Mouse (Mus musculus): Measurements from ENCODE around the gene Rab11fip3. TPM values are rescaled to one million over a fixed set of nuclear protein-coding genes. Genes with fewer than 3 reads are reported as not detected.

Rab11fip3 gene
- polyA plus RNA-seq, 1 experiment from 2014 or later = 30.4 TPM

DNA sequence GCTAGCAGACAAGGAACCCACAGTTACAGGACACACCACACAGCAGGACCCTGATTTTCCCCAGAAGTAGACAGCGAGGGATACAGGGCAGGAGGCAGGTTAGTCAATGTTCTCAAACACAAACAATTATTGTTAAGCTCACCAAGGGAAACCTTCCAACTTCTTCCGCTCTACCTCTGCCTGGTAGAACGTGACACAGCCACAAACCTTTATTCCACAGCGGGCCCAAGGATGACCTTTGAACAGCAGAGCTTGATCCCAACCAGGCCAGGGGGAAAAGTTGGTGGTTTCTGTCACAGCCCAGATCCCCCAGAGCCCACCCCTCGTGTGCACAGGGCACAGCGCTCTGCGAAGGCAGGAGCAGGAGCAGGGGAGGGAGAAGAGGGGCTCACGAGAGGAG lies 45.4 kb downstream of the Rab11fip3 start:
- no peak overlapping the region for H3K4me2 ChIP-seq (replicated peaks)
- H3K36me3 ChIP-seq = peaks cover 24% of the 10 kb centered on the region; the same call in 1 of the 2 replicates
- no peak overlapping the region for H3K4me3 ChIP-seq
- no peak for ATAC-seq (ENCODE audit: insufficient number of reproducible peaks, insufficient read depth, low FRiP score, low TSS enrichment)
- no peak overlapping the region for H3K27ac ChIP-seq
- H3K9me3 ChIP-seq = no peaks in the 10 kb centered on the region
- H3K4me1 ChIP-seq = no peaks in the 10 kb centered on the region
- H3K9ac ChIP-seq = no peak overlapping the region
- no peaks in the 10 kb centered on the region for H3K27me3 ChIP-seq
- WGBS = 93% methylated on average over 8 of the region's 8 CpGs

DNA sequence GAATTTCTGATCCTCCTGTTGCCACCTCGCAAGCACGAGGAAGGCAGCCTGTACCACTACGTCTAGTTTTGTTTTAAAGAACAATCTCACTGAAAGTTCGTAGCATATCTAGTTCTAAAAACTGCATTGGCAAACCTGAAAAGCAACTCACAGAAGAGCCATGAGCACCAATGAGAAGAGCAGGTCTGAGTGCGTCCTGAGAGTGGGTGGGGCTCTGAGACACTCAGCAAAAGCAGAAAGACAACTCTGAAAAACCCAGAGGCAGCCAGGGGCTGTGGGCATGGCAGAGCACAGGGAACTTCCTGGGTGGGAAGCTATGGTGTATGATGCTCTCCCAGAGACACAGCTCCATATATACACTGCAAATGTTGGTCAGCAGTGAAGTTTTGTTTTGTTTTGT lies 46.2 kb downstream of the Rab11fip3 start:
- no peak for ATAC-seq (ENCODE audit: insufficient number of reproducible peaks, insufficient read depth, low FRiP score, low TSS enrichment)
- Histone ChIP-seq H3K27ac (no peak overlapping the region), H3K27me3 (no peaks in the 10 kb centered on the region), H3K36me3 (peaks cover 27% of the 10 kb centered on the region; the same call in 1 of the 2 replicates), H3K9me3 (no peaks in the 10 kb centered on the region), H3K4me2 (replicated peaks) (no peak overlapping the region), H3K4me3 (no peak overlapping the region), H3K4me1 (no peaks in the 10 kb centered on the region), H3K9ac (no peak overlapping the region)
- 92% methylated on average over 5 of the region's 5 CpGs for WGBS

DNA sequence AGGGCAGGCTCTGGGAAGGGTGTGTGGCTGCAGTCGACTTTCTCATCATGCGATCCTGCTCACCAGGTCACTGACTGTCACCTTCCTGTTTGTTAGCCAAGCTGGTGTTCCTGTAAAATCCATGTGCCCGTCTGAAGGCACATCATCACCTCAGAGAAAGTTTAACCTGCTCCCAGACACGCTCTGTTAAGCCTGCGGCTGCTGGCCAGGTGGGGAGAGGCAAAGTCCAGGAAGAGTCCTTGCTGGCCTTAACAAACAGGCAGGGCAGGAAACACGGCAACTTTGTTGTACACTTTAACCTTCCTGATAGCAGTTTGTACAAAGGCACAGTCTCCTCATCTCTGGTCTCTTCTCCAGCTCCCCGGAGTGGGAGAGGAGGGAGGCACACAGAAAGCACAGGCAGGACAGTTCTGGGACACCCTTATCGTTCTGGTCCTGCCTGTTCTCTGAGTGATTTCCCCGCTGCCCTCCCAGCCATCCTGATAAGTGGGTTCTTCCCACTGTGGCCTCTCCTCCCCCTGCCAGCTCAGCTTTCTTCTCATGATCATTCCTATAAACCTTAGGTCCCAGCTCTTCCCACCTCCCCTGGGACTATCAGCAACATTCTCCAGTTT lies 47.5 kb downstream of the Rab11fip3 start:
- H3K27me3 ChIP-seq = no peaks in the 10 kb centered on the region
- no peak overlapping the region for H3K4me3 ChIP-seq
- no peak overlapping the region for H3K27ac ChIP-seq
- no peak overlapping the region for H3K4me2 ChIP-seq (replicated peaks)
- H3K4me1 ChIP-seq = no peaks in the 10 kb centered on the region
- no peak for ATAC-seq (ENCODE audit: insufficient number of reproducible peaks, insufficient read depth, low FRiP score, low TSS enrichment)
- H3K9ac ChIP-seq = no peak overlapping the region
- H3K9me3 ChIP-seq = no peaks in the 10 kb centered on the region
- WGBS = 79% methylated on average over 9 of the region's 9 CpGs
- H3K36me3 ChIP-seq = peaks cover 31% of the 10 kb centered on the region; the same call in 1 of the 2 replicates

DNA sequence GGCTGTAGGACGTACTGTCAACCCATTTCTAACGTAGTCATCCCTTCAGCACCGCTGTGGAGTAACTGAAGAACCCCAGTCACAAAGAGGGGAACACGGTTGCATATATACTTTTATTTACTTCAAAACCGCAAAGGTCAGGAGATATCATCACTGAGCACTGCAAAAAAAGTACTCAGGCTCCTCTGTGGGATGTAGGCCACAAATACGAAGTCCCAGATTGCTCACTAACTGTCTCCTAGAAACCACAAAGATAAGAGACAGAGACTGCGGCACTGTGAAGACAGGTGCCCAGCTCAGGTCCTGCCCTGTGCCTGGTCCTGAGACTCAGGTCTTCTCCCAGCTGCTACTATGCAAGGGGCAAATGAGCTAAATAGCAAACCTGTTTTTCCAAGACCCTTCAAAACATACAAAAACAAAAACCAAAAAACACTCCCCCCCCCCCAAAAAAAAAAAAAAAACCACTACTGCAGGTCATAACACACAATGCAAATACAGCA lies 48.5 kb downstream of the Rab11fip3 start:
- ATAC-seq (ENCODE audit: insufficient number of reproducible peaks, insufficient read depth, low FRiP score, low TSS enrichment) = no peak
- peaks cover 30% of the 10 kb centered on the region for H3K36me3 ChIP-seq
- WGBS = 90% methylated on average over 7 of the region's 7 CpGs
- no peak overlapping the region for H3K9ac ChIP-seq
- no peaks in the 10 kb centered on the region for H3K27me3 ChIP-seq
- H3K4me1 ChIP-seq = no peaks in the 10 kb centered on the region
- no peak overlapping the region for H3K4me2 ChIP-seq (replicated peaks)
- no peak overlapping the region for H3K4me3 ChIP-seq
- H3K9me3 ChIP-seq = no peaks in the 10 kb centered on the region
- no peak overlapping the region for H3K27ac ChIP-seq

DNA sequence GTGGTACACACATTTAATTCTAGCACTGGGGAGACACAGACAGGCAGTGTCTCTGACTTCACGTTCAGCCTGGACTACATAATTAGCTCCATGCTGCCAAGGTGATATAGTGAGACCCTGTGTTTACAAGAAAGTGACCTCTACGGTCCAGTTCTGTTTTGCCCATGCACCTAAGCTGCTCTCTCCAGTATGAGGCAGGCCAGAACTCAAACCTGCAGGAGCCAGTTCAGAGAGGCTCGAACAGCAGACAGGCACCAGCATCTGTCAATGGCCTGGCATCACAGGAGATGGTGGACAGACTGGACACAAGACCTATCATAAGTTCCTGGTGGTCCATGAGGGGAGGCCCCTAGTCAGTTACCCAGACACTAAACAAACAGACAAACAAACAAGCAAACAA lies 51.0 kb downstream of the Rab11fip3 start:
- peaks cover 38% of the 10 kb centered on the region for H3K36me3 ChIP-seq

DNA sequence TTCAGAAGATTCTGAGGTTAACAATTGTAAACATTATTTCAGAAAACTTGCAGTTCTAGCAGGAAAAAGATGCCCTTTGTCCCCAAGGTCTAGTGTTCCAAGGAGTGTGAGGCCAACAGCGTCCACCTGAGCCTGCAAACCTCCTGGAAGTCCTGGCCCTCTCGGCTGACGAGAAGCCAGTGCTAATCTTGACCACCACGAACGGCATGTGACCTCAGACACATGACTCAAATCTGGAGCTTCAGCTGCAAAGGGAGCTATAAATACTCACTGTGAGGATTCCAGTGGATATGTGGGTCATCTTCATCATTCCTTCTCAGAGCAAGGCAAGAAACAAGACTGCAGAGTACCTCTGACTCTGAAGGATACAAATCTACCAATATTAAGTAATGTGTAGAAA lies 51.4 kb downstream of the Rab11fip3 start:
- no peak for ATAC-seq (ENCODE audit: insufficient number of reproducible peaks, insufficient read depth, low FRiP score, low TSS enrichment)

More for the DNA sequence above, 51.0 kb downstream of the Rab11fip3 start:
- no peak overlapping the region for H3K9ac ChIP-seq
- H3K4me2 ChIP-seq (replicated peaks) = no peak overlapping the region
- H3K27me3 ChIP-seq = no peaks in the 10 kb centered on the region
- ATAC-seq (ENCODE audit: insufficient number of reproducible peaks, insufficient read depth, low FRiP score, low TSS enrichment) = no peak
- H3K4me1 ChIP-seq = no peaks in the 10 kb centered on the region
- no peak overlapping the region for H3K4me3 ChIP-seq
- no peaks in the 10 kb centered on the region for H3K9me3 ChIP-seq
- 66% methylated on average over 3 of the region's 3 CpGs for WGBS
- no peak overlapping the region for H3K27ac ChIP-seq

DNA sequence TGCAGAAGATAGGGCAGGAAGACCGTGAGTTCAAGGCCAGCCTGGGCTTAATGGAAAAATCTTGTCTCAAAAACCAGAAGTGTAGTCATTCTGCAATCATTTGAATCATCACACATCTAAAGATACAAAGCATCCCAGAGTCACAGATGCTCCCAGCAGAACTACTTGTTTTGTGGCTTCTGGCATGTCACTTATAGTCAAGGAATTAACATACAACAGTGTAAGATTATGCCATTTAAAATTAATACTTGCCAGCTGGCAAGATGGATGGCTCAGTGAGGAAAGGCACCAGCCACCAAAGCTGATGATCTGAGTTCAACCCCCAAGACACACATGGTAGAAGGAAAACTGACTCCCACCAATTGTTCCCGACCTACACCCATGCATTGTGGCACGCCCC lies 52.3 kb downstream of the Rab11fip3 start:
- ATAC-seq (ENCODE audit: insufficient number of reproducible peaks, insufficient read depth, low FRiP score, low TSS enrichment) = no peak
- Histone ChIP-seq H3K9ac (no peak overlapping the region), H3K4me3 (no peak overlapping the region), H3K27ac (no peak overlapping the region), H3K4me2 (replicated peaks) (no peak overlapping the region), H3K27me3 (no peaks in the 10 kb centered on the region), H3K4me1 (no peaks in the 10 kb centered on the region), H3K9me3 (no peaks in the 10 kb centered on the region), H3K36me3 (peaks cover 43% of the 10 kb centered on the region)
- 86% methylated on average over 3 of the region's 3 CpGs for WGBS

More for the DNA sequence above, 51.4 kb downstream of the Rab11fip3 start:
- no peaks in the 10 kb centered on the region for H3K9me3 ChIP-seq
- WGBS = 78% methylated on average over 5 of the region's 5 CpGs
- no peak overlapping the region for H3K4me3 ChIP-seq
- H3K4me1 ChIP-seq = no peaks in the 10 kb centered on the region
- H3K4me2 ChIP-seq (replicated peaks) = no peak overlapping the region
- H3K36me3 ChIP-seq = peaks cover 40% of the 10 kb centered on the region
- no peak overlapping the region for H3K27ac ChIP-seq
- H3K9ac ChIP-seq = no peak overlapping the region
- H3K27me3 ChIP-seq = no peaks in the 10 kb centered on the region

DNA sequence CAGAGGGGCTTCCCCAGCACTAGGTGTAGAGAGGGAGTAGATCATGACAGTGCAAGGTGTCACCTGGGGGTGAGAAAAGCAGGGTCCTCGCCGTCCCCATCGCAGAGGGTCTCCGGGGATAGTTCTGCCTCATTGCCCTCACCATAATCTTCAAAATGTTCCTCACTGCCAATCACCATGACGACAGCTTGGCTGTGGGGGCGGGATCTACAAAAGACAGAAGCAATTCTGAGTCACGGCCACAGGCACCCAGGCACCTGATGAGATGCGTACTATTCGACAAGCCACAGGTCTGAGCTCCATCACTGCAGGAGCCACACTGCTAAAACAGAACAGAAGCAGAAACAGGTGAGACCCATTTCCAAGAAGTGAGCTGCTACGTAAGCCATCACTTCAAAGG lies 55.6 kb downstream of the Rab11fip3 start:
- Histone ChIP-seq H3K27ac (no peak overlapping the region), H3K9me3 (no peaks in the 10 kb centered on the region), H3K4me2 (replicated peaks) (no peak overlapping the region), H3K4me1 (no peaks in the 10 kb centered on the region), H3K4me3 (no peak overlapping the region), H3K27me3 (no peaks in the 10 kb centered on the region), H3K9ac (no peak overlapping the region), H3K36me3 (peaks cover 45% of the 10 kb centered on the region)
- no peak for ATAC-seq (ENCODE audit: insufficient number of reproducible peaks, insufficient read depth, low FRiP score, low TSS enrichment)
- WGBS = 85% methylated on average over 10 of the region's 10 CpGs

DNA sequence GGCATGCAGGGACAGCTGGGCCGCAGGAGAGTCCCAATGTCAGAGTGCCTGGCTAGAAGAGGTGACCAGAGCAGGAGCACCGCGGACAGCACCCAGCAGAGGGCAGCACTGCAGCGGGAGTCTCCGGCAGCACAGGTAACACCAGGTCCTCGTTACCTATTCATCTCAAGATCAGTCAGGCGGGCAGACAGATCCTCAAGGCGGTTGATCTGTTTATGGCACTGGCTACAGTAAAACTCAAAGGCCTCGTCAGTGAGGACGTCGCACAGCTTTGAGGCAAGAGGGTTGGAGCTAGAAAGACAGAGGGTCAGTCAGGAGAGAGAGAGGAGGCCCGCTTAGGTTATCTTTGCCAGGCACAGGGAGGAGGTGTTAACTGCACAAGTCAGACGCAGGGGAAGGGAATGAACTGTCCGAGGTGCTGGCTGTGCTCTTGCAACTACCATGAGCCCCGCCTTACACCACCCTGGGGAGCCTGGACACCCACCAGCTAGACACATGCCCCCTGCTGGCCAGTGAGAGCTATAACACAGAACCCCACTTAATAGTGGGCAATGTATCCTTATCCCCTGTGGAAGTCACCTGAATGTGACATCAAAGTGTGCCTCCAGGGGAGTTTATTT lies 57.4 kb downstream of the Rab11fip3 start:
- H3K4me2 ChIP-seq (replicated peaks) = no peak overlapping the region
- no peak overlapping the region for H3K9ac ChIP-seq
- H3K9me3 ChIP-seq = no peaks in the 10 kb centered on the region
- H3K36me3 ChIP-seq = peaks cover 53% of the 10 kb centered on the region
- 12% methylated on average over 15 of the region's 15 CpGs for WGBS
- no peaks in the 10 kb centered on the region for H3K27me3 ChIP-seq
- no peak overlapping the region for H3K27ac ChIP-seq
- no peaks in the 10 kb centered on the region for H3K4me1 ChIP-seq
- no peak for ATAC-seq (ENCODE audit: insufficient number of reproducible peaks, insufficient read depth, low FRiP score, low TSS enrichment)
- H3K4me3 ChIP-seq = no peak overlapping the region

DNA sequence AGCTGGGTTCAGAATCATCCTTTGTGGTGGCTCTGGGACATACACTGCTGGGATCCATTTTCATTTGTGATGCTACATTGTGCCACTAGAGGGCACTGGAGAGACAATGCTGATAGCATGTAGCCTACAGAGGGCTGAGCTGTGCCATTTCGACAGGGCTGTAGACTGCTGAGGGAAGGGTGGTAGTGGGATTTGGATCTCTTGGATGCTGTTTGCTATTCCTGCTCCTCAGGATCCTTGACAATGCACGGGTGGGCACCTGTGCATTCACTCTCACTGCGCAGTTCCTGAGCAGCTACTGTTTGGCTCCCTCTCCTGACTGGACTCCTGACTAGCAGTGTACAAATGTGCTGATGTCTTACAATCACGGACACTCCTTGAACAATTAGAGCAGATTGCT lies 59.8 kb downstream of the Rab11fip3 start:
- no peak overlapping the region for H3K4me2 ChIP-seq (replicated peaks)
- H3K9me3 ChIP-seq = no peaks in the 10 kb centered on the region
- H3K36me3 ChIP-seq = peaks cover 58% of the 10 kb centered on the region
- no peak overlapping the region for H3K27ac ChIP-seq
- H3K4me3 ChIP-seq = no peak overlapping the region
- H3K4me1 ChIP-seq = no peaks in the 10 kb centered on the region
- H3K27me3 ChIP-seq = no peaks in the 10 kb centered on the region
- no peak overlapping the region for H3K9ac ChIP-seq
- ATAC-seq (ENCODE audit: insufficient number of reproducible peaks, insufficient read depth, low FRiP score, low TSS enrichment) = 0 out of 2 replicates have a peak, but pooled peaks have one; percentile 49
- 34% methylated on average over 4 of the region's 4 CpGs for WGBS

DNA sequence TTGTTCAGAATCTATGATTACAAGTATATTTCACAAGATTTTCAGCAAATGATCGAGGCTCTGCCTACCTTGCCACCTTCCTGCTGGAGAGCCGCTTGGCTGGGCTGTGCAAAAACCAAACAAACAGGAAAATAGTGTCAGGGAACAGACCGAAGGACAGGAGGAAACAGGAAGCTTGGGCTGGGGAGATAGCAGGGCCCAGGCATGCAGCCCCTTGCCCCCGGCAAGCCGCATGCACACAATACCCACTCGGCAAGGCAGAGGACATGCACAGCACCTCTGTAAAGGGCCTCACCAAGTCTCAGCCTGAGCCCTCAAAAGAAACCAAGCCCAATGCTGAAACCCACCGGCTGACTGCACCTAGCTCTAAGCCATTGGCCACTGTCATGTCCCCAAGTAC lies 60.6 kb downstream of the Rab11fip3 start:
- no peak overlapping the region for H3K4me2 ChIP-seq (replicated peaks)
- no peak for ATAC-seq (ENCODE audit: insufficient number of reproducible peaks, insufficient read depth, low FRiP score, low TSS enrichment)
- no peaks in the 10 kb centered on the region for H3K4me1 ChIP-seq
- H3K27me3 ChIP-seq = no peaks in the 10 kb centered on the region
- WGBS = 87% methylated on average over 7 of the region's 7 CpGs
- no peak overlapping the region for H3K27ac ChIP-seq
- no peaks in the 10 kb centered on the region for H3K9me3 ChIP-seq
- H3K36me3 ChIP-seq = peaks cover 58% of the 10 kb centered on the region
- H3K4me3 ChIP-seq = no peak overlapping the region
- no peak overlapping the region for H3K9ac ChIP-seq

DNA sequence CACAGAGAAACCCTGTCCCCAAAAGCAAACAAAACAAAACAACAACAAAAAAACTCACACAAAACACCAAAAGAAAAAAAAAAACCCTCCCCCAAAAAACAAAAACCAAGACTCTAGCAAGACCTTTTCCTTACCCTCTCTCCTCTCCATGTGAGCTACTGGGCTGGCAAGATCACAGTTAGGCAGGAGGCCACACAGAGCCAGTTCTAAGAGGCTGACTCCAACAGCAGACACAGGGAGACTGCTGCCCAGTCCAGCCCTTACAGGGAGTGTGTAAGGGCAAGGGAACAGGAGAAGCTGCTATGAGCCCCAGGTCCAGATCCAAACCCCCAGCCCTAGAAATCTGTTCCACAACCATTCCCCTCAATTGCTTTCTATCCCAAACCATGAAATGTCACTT lies 61.0 kb downstream of the Rab11fip3 start:
- no peak overlapping the region for H3K9ac ChIP-seq
- H3K36me3 ChIP-seq = peaks cover 57% of the 10 kb centered on the region
- no peak overlapping the region for H3K4me3 ChIP-seq
- no peak overlapping the region for H3K27ac ChIP-seq
- H3K4me1 ChIP-seq = no peaks in the 10 kb centered on the region
- ATAC-seq (ENCODE audit: insufficient number of reproducible peaks, insufficient read depth, low FRiP score, low TSS enrichment) = no peak
- no peak overlapping the region for H3K4me2 ChIP-seq (replicated peaks)
- no peaks in the 10 kb centered on the region for H3K27me3 ChIP-seq
- H3K9me3 ChIP-seq = no peaks in the 10 kb centered on the region

All from embryonic facial prominence, embryonic 12.5 days (tissue).